Mouse (Mus musculus) bone marrow macrophage, adult 2 months (primary cell): Measurements from ENCODE around the gene Qpct. TPM values are rescaled to one million over a fixed set of nuclear protein-coding genes. Genes with fewer than 3 reads are reported as not detected.

Source experiments
- H3K27ac ChIP-seq: 2 replicates; pipeline ENCODE4 v1.5.1; 2012; ENCODE audit warnings: low read depth, low read length; ENCODE audit not compliant: insufficient read depth
- H3K4me1 ChIP-seq: 2 replicates; pipeline ENCODE4 v1.6.1; 2012; ENCODE audit warnings: low read length; ENCODE audit not compliant: control insufficient read depth, insufficient read depth
- H3K4me3 ChIP-seq: 2 replicates; pipeline ENCODE4 v1.5.1; 2012; ENCODE audit warnings: mild to moderate bottlenecking, low read length, moderate library complexity; ENCODE audit not compliant: insufficient read depth
- CTCF ChIP-seq: IDR thresholded peaks from 2 replicates; pipeline ENCODE4 v1.5.1; 2012; ENCODE audit warnings: low read depth, mild to moderate bottlenecking, low read length, moderate library complexity
- POLR2A ChIP-seq: IDR thresholded peaks from 2 replicates; pipeline ENCODE4 v1.6.1; 2012; ENCODE audit warnings: mild to moderate bottlenecking, low read depth, low read length, borderline replicate concordance
- polyA plus RNA-seq: library from polyadenylated mRNA; stranded (reverse); fragments of >200 nt; gene quantifications from 2 replicates; pipeline ENCODE4 v1.2.4, GENCODE M21; 2012; ENCODE audit not compliant: missing spikeins, insufficient read depth, insufficient read length

The Qpct gene
- polyA plus RNA-seq, 1 experiment = 8.6 TPM

GRCm38 (mm10) chr17:79024544-79024943 lies 27.2 kb upstream of the Qpct start:
- Histone ChIP-seq H3K4me3 (no peak overlapping the region), H3K4me1 (peaks cover 7% of the 10 kb centered on the region; the same call in 1 of the 2 replicates)
- TF ChIP-seq CTCF = no peak
- TF ChIP-seq POLR2A = no peak

GRCm38 (mm10) chr17:79029226-79029625 lies 22.5 kb upstream of the Qpct start:
- H3K27ac ChIP-seq = no peak overlapping the region
- TF ChIP-seq POLR2A (no peak), CTCF (no peak)

More at GRCm38 (mm10) chr17:79024544-79024943, 27.2 kb upstream of the Qpct start:
- H3K27ac ChIP-seq = no peak overlapping the region

GRCm38 (mm10) chr17:79031569-79031968 lies 20.1 kb upstream of the Qpct start:
- TF ChIP-seq CTCF = no peak
- TF ChIP-seq POLR2A = no peak
- H3K4me1 ChIP-seq = peaks cover 11% of the 10 kb centered on the region
- H3K27ac ChIP-seq = no peak overlapping the region
- no peak overlapping the region for H3K4me3 ChIP-seq

More at GRCm38 (mm10) chr17:79029226-79029625, 22.5 kb upstream of the Qpct start:
- Histone ChIP-seq H3K4me1 (peaks cover 11% of the 10 kb centered on the region), H3K4me3 (no peak overlapping the region)

GRCm38 (mm10) chr17:79032782-79033181 lies 18.9 kb upstream of the Qpct start:
- H3K4me1 ChIP-seq = peaks cover 11% of the 10 kb centered on the region
- no peak overlapping the region for H3K27ac ChIP-seq
- no peak overlapping the region for H3K4me3 ChIP-seq
- TF ChIP-seq CTCF (no peak), POLR2A (no peak)

GRCm38 (mm10) chr17:79039660-79040059 lies 12.0 kb upstream of the Qpct start:
- H3K4me3 ChIP-seq = no peak overlapping the region
- H3K27ac ChIP-seq = no peak overlapping the region
- 0 out of 2 replicates have a peak, but pooled peaks cover 2% of the 10 kb centered on the region for H3K4me1 ChIP-seq
- TF ChIP-seq POLR2A = no peak
- no peak for TF ChIP-seq CTCF

GRCm38 (mm10) chr17:79043705-79044104 lies 8.0 kb upstream of the Qpct start:
- Histone ChIP-seq H3K4me3 (no peak overlapping the region), H3K4me1 (0 out of 2 replicates have a peak, but pooled peaks cover 2% of the 10 kb centered on the region), H3K27ac (no peak overlapping the region)
- TF ChIP-seq CTCF (no peak), POLR2A (no peak)

GRCm38 (mm10) chr17:79052088-79052812 lies 544 bp downstream of the Qpct start:
- Histone ChIP-seq H3K27ac (no peak overlapping the region), H3K4me3 (peak overlapping the region; percentile 76), H3K4me1 (peaks cover 4% of the 10 kb centered on the region)
- TF ChIP-seq CTCF = no peak
- TF ChIP-seq POLR2A = no peak

GRCm38 (mm10) chr17:79058271-79058670 lies 6.6 kb downstream of the Qpct start:
- TF ChIP-seq POLR2A (no peak), CTCF (no peak)
- Histone ChIP-seq H3K4me3 (no peak overlapping the region), H3K4me1 (peaks cover under 1% of the 10 kb centered on the region)

GRCm38 (mm10) chr17:79060221-79060620 lies 8.5 kb downstream of the Qpct start:
- Histone ChIP-seq H3K4me1 (peaks cover 9% of the 10 kb centered on the region), H3K4me3 (no peak overlapping the region), H3K27ac (no peak overlapping the region)
- TF ChIP-seq CTCF (no peak), POLR2A (no peak)

More at GRCm38 (mm10) chr17:79058271-79058670, 6.6 kb downstream of the Qpct start:
- H3K27ac ChIP-seq = no peak overlapping the region

- Histone ChIP-seq H3K4me1 (peaks cover 11% of the 10 kb centered on the region), H3K27ac (no peak overlapping the region), H3K4me3 (no peak overlapping the region)
- TF ChIP-seq POLR2A (no peak), CTCF (no peak)
Observed at GRCm38 (mm10) chr17:79064250-79064649, 12.5 kb downstream of the Qpct start.

GRCm38 (mm10) chr17:79068581-79068980 lies 16.9 kb downstream of the Qpct start:
- Histone ChIP-seq H3K27ac (no peak overlapping the region), H3K4me1 (peaks cover 11% of the 10 kb centered on the region), H3K4me3 (no peak overlapping the region)
- no peak for TF ChIP-seq CTCF
- no peak for TF ChIP-seq POLR2A
